Mouse (Mus musculus): ENCODE data around the gene Rasa1. TPM values are rescaled to one million over a fixed set of nuclear protein-coding genes. Genes with fewer than 3 reads are reported as not detected.

Rasa1 gene
- total RNA-seq (2021): 10 to 100 TPM; 43.9 to 61.3 TPM

DNA sequence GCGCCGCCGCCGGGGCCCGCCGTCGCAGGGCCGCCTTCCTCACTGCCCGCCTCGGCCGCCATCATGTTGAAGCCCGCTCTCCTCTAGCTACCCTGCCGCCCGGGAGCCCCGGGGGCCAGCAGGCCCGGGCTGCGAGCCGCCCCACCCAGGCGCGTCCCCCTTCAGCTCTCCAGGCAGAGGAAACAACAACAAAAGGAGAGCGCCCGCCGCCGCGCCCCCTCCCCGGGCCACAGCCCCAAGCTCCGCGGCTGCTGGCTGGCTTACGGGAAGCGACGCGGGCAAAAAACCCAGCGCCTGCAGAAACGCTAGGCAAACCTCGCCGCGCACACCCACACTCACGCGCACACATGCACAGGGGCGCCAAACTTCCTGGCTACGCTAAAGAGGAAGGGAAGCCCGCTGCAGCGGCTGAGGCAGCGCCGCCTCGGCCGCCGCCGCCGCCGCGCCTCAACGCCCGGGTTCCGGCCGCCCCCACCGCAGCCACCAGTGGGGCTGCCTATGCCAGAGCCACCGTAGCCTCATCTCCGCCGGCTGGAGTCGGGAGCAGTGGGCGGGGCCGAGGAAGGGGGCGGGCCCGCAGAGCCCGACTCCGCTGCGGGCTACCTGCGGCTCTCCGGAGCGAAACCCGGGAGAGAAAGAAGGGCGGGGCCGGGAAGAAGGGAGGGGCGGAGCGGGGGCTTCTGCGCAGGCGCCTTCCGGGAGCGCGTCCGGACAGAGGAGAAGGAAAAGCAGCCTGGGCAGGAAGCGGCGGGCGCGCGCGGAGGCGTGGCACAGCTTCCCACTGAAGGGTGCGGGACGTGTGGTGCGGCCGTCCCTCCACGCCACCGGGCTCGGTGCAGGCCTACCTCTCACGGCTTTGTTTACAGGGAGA is at the start of gene Rasa1:
Rasa1 (minus strand) TSS at position 288 of the 871 bp plus-strand sequence.
- intact Hi-C loops (cut with DNase I): loop anchor here (5.0 kb wide), 1 partner anchor 77 kb away; no protein-coding TSS in a partner anchor
- DNase-seq (ENCODE audit: low spot score in 2 of 2): peak; percentile 92

DNA sequence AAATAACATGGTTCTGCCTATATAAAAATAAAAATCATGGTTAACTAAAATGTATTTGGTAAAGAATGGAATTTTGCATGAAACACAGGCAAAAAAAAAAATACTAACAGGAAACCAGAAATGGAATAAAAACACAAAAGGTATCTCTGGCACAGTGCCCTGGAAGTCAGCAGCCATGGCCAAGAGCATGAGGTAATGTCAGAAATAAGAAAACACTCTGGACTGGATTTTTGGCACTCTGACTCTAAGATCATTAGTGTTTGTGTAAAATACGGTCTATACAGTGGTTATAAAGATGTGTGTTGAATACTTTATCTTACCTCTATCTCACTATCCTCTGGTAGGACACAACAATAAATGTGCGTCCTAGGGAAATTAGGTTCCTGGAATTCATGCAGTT is 22.6 kb upstream of the Rasa1 start:
- DNase-seq (ENCODE audit: low spot score in 2 of 2): no peak
- intact Hi-C loops (cut with DNase I): loop anchor here (5.0 kb wide), 1 partner anchor 126 kb away; no protein-coding TSS in a partner anchor

DNA sequence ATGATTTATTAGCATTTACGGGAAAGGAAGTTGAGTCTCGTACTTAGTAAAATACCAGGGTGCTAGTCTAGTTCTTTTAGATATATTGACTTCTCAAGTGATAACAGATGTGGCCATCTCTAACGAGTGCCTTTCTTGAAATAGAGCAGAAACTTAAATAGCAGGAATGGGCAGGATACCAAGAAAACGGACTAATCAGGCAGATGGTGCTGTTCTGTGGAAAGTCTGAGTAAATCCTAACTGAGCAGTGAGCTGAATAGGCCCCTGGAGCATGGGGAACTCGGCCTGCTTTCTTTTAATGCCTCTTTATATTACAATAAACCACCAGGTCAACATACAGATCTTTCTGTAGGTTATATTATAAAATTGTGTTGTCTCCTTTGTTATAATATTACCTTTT is 22.0 kb upstream of the Rasa1 start:
- DNase-seq (ENCODE audit: low spot score in 2 of 2): peak; percentile 12 to 30
- intact Hi-C loops (cut with DNase I): loop anchor here (5.0 kb wide), 1 partner anchor 126 kb away; no protein-coding TSS in a partner anchor

DNA sequence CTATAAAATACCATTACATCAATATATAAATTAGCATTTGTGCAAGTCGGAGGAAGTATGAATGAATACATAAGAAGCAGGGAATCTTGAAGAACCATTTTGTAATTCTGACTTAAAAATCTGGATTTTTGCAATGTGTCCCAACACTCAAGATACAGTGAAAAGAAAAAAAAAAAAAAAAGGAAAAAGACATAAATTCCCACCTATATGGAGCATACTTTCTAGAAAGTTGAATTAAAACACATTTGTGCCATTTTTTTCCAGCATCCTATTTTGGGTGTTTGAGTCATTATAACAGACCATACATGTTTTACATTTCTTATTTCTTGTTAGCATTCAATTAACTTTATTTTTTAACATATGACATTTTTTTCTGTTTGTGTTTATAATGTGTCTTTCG is 21.6 kb upstream of the Rasa1 start:
- intact Hi-C loops (cut with DNase I): loop anchor here (5.0 kb wide), 1 partner anchor 127 kb away; no protein-coding TSS in a partner anchor
- no peak for DNase-seq (ENCODE audit: low spot score in 2 of 2)

DNA sequence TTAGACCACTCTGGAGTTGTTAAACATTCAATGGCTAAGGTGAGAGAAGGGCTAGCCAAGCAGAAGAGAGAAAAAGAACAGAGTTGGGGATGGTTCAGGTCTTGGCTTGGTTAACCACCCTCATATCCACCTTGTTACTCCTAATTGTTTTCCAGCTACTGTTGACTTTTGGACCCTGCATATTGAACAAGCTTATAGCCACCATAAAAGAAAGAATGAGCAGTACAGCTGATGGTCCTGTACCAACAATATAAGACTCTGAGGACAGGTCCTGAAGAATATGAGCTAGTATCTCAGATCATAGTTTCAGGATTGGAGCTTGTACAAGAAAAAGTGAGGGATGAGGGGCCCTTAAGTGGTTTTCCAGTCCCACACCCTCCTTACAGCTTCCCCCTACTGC is 17.1 kb upstream of the Rasa1 start:
- no peak for DNase-seq (ENCODE audit: low spot score in 2 of 2)
- intact Hi-C loops (cut with DNase I): no loop called here

DNA sequence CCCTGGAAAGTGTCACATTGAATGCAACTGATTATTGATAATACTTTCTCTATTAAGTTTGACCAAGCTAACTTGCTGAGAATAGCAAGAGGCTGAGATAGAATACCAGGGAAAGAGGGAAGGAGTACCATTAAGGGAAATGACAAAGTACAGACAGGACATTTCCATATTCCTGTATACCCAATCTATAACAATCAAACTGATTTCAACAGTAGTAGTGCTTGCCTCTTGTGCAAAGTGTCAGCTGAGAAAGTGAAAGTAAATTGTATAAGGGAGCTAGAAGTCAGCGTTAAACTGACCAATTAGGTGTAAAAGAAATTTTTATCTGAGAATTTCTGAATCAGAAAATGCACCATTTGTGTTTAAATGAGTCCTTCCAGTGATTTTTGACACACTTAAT is 1.7 kb upstream of the Rasa1 start:
- intact Hi-C loops (cut with DNase I): no loop called here
- no peak for DNase-seq (ENCODE audit: low spot score in 2 of 2)

DNA sequence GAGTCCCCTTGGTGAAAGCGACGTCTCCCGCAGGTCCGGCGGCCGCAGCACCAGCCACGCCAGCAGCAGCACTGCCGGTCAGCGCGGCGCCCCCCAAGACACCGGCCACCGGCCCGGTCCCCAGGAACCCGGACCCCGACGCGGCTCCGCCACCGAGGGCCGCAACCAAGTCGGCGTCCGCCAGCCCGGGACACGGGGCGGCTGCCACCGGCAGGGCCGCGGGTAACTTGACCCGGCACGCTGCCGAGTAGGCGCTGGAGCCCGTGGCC is 422 bp downstream of the Rasa1 start:
- DNase-seq (ENCODE audit: low spot score in 2 of 2): no peak
- intact Hi-C loops (cut with DNase I): loop anchor here (5.0 kb wide), 1 partner anchor 76 kb away; no protein-coding TSS in a partner anchor

DNA sequence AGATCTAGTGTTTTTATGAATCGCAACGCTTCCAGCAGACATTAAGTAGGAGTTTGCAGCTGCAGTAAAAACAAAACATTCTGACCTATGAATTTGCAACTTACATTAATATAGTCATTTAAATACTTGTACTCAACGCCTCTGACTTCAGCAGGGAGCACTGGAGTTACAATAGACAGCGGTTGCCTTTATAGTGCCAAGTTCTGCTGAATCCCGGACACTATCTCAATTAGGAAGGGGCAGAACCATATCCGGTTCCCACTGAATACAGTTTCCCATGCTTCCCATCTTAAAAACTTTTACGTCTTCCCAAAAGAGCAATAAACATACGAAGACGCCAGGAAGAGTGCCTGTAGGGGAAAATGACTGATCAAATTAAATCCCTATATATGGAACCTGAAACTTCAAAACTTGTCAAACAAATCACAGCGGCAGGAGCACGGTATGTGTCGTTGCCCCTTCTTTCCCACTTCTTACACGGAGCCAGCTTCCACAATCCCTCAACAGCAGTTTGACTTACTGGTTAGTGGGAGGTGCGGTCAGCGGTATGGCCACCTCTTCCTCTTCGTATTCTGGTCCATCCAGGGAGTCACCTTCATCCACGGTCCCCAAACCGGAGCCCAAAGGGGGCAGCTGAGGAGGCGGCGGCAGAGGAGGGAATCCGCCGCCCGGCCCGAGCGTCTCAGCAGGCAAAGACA is 905 bp downstream of the Rasa1 start:
- DNase-seq (ENCODE audit: low spot score in 2 of 2): peak in 1 of 2 experiments; percentile 53
- intact Hi-C loops (cut with DNase I): loop anchor here (5.0 kb wide), 1 partner anchor 76 kb away; no protein-coding TSS in a partner anchor

DNA sequence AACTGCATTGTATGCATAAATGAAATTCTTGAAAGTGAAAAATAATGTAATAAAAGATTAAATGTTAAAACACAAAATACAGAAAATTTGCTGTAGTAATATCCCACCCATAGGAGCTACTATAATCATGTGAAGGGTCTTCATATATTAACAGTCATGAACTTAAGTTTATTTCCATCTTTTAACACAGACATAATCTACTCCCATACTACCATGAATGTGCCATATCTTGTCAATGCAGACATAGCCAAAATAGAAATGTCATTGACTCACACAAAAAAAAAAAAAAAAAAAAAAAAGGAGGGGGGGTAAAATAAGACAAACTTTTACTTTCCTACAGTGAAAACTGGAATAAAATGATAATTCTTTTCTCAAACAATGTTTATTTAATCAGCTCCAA is 6.3 kb downstream of the Rasa1 start:
- no peak for DNase-seq (ENCODE audit: low spot score in 2 of 2)
- intact Hi-C loops (cut with DNase I): no loop called here

DNA sequence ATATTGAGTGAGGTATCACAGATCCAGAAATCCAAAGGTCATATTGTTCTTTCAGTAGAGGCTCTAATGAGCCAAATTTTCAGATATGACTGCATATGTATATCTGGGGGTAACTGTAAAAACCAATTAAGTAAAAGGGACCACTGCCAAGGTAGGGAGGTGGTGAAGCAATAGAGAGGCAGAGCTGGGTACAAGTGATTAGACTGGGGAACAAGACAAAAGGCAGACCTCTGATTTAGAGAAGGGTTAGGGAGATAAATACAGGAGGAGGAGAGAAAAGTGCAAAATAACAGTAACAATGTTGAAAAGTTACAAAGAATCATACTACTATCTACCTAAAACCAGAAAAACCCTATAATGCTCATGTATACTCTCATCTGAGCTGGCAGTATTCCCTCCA is 10.0 kb downstream of the Rasa1 start:
- DNase-seq (ENCODE audit: low spot score in 2 of 2): no peak
- intact Hi-C loops (cut with DNase I): no loop called here

DNA sequence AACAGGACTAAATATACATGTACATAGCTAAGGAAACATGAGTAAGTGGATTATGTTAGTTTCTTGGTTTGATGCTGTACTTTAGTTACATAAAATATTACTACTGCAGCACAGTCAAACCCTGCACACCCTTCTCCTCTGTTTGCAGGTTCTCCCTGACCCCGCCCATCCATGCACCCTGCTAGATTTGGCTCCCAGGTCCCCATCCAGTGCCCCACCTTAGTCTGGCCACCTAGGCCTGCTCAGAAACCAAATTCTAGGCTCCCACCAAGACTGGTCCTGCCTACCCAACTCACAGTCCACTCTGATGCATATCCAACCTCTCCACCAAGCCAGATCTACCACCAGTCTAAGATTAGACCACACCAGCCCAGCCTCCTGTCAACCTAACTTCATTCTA is 14.4 kb downstream of the Rasa1 start:
- DNase-seq (ENCODE audit: low spot score in 2 of 2): no peak
- intact Hi-C loops (cut with DNase I): no loop called here

DNA sequence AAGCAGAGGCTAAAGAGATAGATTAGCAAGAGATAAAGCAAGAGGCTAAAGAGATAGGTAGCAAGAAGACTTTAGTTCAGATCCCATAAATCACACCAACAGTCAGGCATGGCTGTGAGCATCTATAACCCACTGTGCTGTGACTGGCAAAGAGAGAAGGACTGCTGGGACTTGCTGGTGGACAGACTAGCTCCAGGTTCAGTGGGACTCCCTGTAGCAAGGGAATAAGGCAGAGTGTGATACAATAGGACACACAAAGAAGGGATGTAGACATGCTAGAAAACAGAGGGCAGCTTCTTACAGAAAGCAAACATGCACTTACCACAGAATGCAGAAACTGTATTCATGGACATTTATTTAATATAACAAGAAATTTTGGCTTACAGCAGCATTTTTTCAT is 15.1 kb downstream of the Rasa1 start:
- no peak for DNase-seq (ENCODE audit: low spot score in 2 of 2)
- intact Hi-C loops (cut with DNase I): no loop called here

DNA sequence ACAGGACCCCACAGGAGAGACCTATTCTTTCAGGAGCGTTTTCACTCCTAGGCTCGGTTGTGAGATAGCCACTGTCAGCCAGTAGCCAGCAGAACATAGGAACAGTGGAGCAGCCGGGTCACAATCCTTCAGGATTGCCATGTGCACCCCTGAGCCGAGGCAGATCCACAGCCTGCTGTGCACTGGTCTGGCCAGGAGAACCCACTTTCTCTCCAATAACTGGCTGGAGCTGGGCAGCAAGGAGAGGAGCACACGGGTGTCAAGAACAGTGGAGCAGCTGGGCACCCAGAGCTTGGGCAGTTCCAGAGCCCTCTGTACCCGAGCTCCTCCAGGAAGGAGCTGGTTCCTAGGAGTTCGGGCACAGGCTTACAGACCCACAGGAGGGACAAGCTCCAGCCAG is 50.2 kb downstream of the Rasa1 start:
- intact Hi-C loops (cut with DNase I): no loop called here
- no peak for DNase-seq (ENCODE audit: low spot score in 2 of 2)

DNA sequence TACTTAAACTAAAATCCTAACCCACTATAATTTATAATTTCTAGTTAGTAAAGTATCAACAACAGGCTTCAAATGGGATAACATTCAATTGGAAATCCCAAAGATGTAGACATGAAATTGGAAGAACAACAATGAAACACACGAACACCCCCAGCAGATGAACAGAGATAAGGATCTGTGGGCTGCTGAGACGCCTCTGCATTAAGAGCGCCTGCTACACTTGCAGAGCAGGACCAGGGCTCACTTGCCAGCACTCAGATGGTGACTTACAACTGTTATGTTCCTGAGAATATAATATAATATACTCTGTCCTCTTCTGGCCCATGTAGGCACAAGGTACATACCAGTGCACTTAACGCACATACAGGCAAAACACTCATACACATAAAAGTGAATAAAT is 70.3 kb downstream of the Rasa1 start:
- DNase-seq (ENCODE audit: low spot score in 2 of 2): no peak
- intact Hi-C loops (cut with DNase I): no loop called here

DNA sequence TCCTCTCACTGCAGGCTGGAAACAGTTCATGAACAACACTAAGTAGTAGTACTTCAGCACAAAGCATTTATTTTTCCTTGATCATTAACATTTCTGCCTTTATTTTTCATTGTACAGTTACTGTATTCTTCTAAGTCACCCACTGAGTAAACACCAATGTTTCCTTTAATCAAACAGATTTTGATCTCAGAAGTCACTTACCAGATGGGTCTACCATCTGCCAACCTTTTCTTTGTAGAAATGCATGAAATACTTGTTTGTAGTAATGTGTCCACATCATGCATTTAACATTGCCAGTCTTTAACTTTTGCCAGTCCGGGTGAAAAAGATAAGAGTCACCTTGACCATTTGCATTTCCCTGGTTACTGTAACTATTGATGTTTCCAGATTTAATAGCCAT is 78.6 kb downstream of the Rasa1 start:
- no peak for DNase-seq (ENCODE audit: low spot score in 2 of 2)
- intact Hi-C loops (cut with DNase I): loop anchor here (5.0 kb wide), 1 partner anchor 77 kb away; the partner anchor contains the start of gene Rasa1

DNA sequence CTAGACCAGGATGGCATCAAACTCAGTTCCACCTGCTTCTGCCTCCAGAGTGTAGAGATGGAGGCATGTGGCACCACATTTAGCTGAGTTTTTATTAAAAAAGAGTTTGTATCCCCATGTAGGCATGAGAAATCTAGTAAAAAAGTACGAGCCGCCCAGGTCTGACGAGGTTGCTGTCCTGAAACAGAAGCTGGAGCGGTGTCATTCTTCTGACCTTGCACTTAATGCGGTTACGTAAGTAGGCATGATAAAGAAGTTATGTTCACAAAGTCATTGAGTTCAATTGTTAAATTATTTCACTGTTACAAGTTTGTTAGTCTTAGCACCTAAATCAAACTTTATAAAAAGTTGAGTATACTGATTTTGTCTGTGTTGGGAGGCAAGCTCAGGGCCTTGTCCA is 80.3 kb downstream of the Rasa1 start:
- intact Hi-C loops (cut with DNase I): no loop called here
- no peak for DNase-seq (ENCODE audit: low spot score in 2 of 2)

DNA sequence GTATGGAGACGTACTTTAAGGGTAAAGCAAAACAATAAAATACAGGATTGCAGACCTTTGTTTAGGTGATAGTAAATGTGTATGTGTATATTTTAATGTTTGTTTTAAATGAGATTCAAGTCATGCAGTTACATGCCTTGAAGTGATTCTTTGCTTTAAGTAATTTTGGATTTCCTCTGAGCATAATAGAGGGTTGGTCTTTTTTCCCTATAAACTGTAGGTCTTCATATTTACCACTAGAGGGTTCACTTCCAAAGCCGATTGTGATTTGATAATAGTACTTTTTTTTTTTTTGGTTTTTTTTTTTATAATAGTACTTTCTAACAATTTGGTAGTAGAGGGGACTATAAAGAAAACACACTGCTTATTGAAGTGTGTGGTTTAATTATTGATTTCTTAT is 81.4 kb downstream of the Rasa1 start:
- intact Hi-C loops (cut with DNase I): no loop called here
- DNase-seq (ENCODE audit: low spot score in 2 of 2): no peak

DNA sequence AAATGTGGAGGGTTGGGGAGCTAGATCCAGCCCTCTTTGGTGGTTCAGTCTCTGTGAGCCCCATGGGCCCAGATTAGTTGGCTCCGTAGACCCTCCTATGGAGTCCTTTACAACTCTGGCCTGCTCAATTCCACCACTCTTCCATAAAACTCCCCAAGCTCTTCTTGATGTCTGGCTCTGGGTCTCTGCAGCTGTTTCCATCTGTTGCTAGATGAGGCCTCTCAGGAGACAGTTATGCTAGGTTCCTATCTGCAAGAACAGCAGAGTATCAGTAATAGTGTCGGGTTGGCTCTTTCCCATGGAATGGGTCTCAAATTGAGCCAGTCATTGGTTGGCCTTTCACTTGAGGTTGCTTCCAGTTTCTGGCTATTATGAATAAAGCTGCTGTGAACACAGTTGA is 97.7 kb downstream of the Rasa1 start:
- DNase-seq (ENCODE audit: low spot score in 2 of 2): no peak

DNA sequence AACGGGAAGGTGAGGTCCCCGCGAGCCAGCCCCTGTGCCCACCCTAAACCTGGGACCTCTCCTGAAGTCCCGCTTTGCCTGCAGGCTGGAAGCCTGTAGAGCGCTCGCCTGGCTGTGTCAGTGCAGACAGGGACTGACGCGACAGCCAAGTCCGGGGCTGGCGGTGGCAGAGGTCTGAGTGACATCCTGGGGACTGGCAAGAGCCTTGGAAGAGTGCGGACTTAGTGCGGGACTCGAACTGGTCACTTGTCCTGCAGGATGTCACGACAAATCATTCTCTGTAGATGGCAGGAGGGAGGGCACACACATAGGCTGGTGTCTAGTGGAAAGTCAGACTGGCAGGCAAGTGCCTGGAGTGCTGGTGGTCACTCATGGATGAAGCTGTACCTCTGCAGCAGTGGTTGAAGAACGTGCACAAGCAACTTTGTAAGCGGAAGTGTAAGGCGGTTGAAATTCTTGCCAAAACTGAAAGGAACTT is 99.2 kb downstream of the Rasa1 start:
- intact Hi-C loops (cut with DNase I): no loop called here
- no peak for DNase-seq (ENCODE audit: low spot score in 2 of 2)

More for the DNA sequence above, 97.7 kb downstream of the Rasa1 start:
- intact Hi-C loops (cut with DNase I): no loop called here

DNA sequence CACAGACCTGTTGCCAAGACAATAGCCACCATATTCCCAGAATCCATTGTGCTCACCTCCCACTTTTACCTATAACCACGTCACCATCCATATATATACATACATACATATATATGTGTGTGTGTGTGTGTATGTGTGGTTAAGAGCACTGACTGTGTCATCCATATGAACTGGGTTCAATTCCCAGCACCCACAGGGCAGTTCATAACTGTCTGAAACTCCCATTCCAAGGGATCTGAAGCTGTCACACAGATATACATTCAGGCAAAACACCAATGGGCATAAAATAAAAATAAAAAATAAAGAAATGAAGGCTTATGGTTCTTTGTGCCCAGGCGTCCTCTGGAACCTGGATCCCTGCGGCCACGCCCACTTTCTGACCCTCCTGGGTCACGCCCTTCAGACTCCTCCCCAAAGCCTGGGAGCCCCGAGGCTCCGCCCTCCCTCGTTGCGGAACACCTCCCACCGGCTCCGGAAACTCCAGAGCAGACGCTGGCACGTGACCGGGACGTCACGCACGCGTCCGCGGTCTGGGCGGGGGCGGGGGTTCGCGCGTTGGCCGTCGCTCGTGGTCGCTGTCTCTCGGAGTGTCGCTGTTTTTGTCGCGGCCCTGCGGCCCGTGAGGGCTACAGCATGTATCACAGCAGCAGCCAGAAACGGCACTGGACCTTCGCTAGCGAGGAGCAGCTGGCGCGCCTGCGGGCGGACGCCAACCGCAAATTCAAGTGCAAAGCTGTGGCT is 99.9 kb downstream of the Rasa1 start, which contains the start of gene Ccnh:
Ccnh (plus strand) TSS at position 506 of the 741 bp plus-strand sequence.
- DNase-seq (ENCODE audit: low spot score in 2 of 2): peak; percentile 92
- intact Hi-C loops (cut with DNase I): no loop called here
